Mouse (Mus musculus) cerebellum, adult 9-10 months (tissue): ENCODE measurements around the gene 4922502D21Rik.
"Not testable (repeated sequence)": the region's sequence is repeated elsewhere in the genome, so short reads cannot be mapped to it uniquely, and the experiment has no call there.

ENCODE experiments used
- DNase-seq: peaks from one replicate; pipeline ENCODE4 v3.0.0; 2022

The 4922502D21Rik gene

GRCm38 (mm10) chr6:129331610-129332009 lies at the start of gene 4922502D21Rik:
4922502D21Rik (minus strand) TSS chr6:129331796.
- no peak for DNase-seq

- DNase-seq, result no peak
These were observed 48.9 kb upstream of the 4922502D21Rik start for GRCm38 (mm10) chr6:129380454-129380853.

- DNase-seq, result no peak
These were observed 43.4 kb upstream of the 4922502D21Rik start for GRCm38 (mm10) chr6:129374937-129375471.

- DNase-seq, result no peak
These were observed 38.0 kb upstream of the 4922502D21Rik start for GRCm38 (mm10) chr6:129369374-129370132.

- DNase-seq, result peak; percentile 54
These were observed 34.4 kb upstream of the 4922502D21Rik start for GRCm38 (mm10) chr6:129365959-129366359.

GRCm38 (mm10) chr6:129363942-129364341 lies 32.3 kb upstream of the 4922502D21Rik start:
- no peak for DNase-seq

- DNase-seq, result no peak
These were observed 27.9 kb upstream of the 4922502D21Rik start for GRCm38 (mm10) chr6:129359515-129359914.

GRCm38 (mm10) chr6:129356430-129356829 lies 24.8 kb upstream of the 4922502D21Rik start:
- DNase-seq, result no peak

- no peak for DNase-seq
These were observed 24.2 kb upstream of the 4922502D21Rik start for GRCm38 (mm10) chr6:129355774-129356173.

GRCm38 (mm10) chr6:129351091-129351490 lies 19.5 kb upstream of the 4922502D21Rik start:
- DNase-seq, result no peak

GRCm38 (mm10) chr6:129349524-129350352 lies 18.1 kb upstream of the 4922502D21Rik start:
- DNase-seq, result no peak

- DNase-seq, result no peak
These were observed 12.8 kb upstream of the 4922502D21Rik start for GRCm38 (mm10) chr6:129344408-129344807.

GRCm38 (mm10) chr6:129342391-129342790 lies 10.8 kb upstream of the 4922502D21Rik start, which contains the start of gene Clec12a:
Clec12a (plus strand) TSS chr6:129342691.
- DNase-seq, result not testable (repeated sequence)

GRCm38 (mm10) chr6:129337751-129338150 lies 6.2 kb upstream of the 4922502D21Rik start:
- DNase-seq, result no peak

- peak; percentile 3 for DNase-seq
These were observed 2.1 kb upstream of the 4922502D21Rik start for GRCm38 (mm10) chr6:129333674-129334078.

GRCm38 (mm10) chr6:129326568-129327150 lies 4.9 kb downstream of the 4922502D21Rik start:
- DNase-seq, result no peak

GRCm38 (mm10) chr6:129326016-129326415 lies 5.6 kb downstream of the 4922502D21Rik start:
- DNase-seq, result no peak

- DNase-seq, result no peak
These were observed 12.3 kb downstream of the 4922502D21Rik start for GRCm38 (mm10) chr6:129319331-129319730.

- DNase-seq, result no peak
These were observed 13.2 kb downstream of the 4922502D21Rik start for GRCm38 (mm10) chr6:129318395-129318794.

- no peak for DNase-seq
These were observed 15.1 kb downstream of the 4922502D21Rik start for GRCm38 (mm10) chr6:129316463-129316862.

GRCm38 (mm10) chr6:129315698-129316097 lies 15.9 kb downstream of the 4922502D21Rik start:
- DNase-seq, result no peak

- DNase-seq, result no peak
These were observed 16.9 kb downstream of the 4922502D21Rik start for GRCm38 (mm10) chr6:129314655-129315168.

GRCm38 (mm10) chr6:129312499-129312898 lies 19.1 kb downstream of the 4922502D21Rik start:
- no peak for DNase-seq
